Mouse (Mus musculus): ENCODE data around the gene Zfp768.
A peak's percentile ranks its signal among the peaks of the same experiment; 100 is the strongest.

DNA sequence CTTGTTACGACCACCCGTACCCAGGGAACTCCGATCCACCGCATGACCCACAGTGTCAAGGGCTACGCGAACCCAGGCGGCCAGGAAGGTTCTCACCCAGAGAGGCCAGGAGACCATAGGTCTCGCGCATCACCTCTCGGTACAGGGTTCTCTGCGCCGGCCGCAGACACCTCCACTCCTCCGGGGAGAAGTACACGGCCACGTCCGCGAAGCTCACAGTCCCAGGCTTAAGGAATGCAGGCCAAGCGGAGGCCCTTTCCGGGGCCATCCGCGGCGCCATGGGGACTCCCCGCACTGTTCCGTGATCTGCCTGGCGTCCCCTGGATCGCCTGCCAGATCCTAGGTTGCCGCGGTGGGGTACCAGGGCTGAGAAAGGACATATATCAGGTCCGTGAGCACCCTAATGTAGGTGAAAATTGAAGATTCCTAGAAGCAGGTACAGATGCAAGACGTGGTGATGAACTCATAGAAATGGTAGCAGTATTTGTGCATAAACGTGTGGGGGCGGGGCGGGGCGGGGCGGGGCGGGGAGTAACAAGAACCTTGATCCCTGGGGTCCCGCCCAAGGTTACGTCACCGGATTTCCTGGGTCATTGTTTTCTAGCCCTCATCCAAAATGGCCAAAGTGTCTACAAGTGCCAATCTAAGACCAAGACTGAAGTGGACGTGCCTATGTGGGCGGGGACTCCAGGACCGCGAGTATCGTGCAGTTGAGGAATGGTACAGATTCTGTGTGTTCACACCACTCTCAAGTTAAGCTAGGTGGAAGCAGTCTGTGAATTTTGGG is 48.0 kb upstream of the Zfp768 start, which contains the start of gene E430018J23Rik:
- TF ChIP-seq CTCF (IDR thresholded peaks at IDR 0.05; ENCODE audit: borderline replicate concordance, insufficient read depth, low read depth, low read length) (no peak), POLR2A (IDR thresholded peaks at IDR 0.05; ENCODE audit: borderline replicate concordance, insufficient read depth, low read length) (peak; percentile 78; the same call in 1 of the 2 replicates)
